Mouse (Mus musculus) adrenal gland, adult 10 weeks (tissue): ENCODE measurements around the gene Emilin1. TPM values are rescaled to one million over a fixed set of nuclear protein-coding genes. Genes with fewer than 3 reads are reported as not detected.

Source experiments
- polyA plus RNA-seq: library from polyadenylated mRNA; stranded (reverse); fragments of 350-450 nt; fragmentation: Illumina TruSeq; extraction: RNeasy Lipid Tissue Mini Kit (QIAGEN cat#74804); gene quantifications from one replicate; pipeline ENCODE4 v1.2.3, GENCODE M21; 2014; ENCODE audit warnings: low read depth, low replicate concordance

Gene Emilin1
- not detected for polyA plus RNA-seq

DNA sequence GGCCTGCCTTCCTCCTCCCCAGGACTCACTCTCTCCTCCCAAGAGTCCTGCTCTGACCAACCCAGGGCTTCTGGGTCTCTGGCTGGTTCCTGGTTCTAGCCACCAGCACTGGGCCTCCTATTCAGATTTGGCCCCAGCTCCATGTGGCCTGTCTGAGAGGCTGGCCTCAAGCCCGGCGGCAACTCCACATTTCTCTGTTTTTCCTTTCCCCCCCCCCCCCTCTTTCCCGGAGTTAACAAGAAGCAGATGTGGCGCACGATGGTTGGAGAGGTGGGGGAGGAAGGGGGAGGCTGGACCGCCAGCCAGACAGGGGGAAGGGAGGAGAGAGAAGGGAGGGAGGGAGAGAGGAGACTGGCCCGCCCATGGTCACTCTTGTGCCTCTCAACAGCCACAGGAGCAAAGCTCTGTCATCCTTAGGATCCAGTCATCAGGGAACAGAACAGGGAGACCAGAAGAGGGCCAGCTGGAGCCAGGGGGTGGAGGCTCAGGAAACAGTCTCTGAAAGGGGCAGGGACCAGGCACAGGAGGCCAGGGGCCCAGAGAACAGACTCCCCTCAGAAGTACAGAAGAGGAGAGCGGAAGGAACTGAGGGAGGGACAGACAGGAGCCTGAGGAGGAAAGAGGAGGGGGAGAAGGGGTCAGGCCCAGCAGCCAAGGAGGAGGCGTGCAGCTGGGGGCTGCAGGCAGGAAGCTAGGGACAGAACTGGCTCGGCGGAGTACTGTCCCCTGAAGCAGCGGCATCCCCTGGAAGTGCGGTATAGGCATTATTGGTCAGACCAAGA lies at the start of gene Emilin1:
Emilin1 (plus strand) TSS at position 343 of the 782 bp plus-strand sequence.

GRCm38 (mm10) chr5:30867712-30868111 lies 45.5 kb upstream of the Emilin1 start, which contains the start of gene Tmem214:
Tmem214 (plus strand) TSS chr5:30868012.

GRCm38 (mm10) chr5:30888337-30889087 lies 24.7 kb upstream of the Emilin1 start, which contains the start of gene Agbl5:
Agbl5 (plus strand) TSS chr5:30888694.

DNA sequence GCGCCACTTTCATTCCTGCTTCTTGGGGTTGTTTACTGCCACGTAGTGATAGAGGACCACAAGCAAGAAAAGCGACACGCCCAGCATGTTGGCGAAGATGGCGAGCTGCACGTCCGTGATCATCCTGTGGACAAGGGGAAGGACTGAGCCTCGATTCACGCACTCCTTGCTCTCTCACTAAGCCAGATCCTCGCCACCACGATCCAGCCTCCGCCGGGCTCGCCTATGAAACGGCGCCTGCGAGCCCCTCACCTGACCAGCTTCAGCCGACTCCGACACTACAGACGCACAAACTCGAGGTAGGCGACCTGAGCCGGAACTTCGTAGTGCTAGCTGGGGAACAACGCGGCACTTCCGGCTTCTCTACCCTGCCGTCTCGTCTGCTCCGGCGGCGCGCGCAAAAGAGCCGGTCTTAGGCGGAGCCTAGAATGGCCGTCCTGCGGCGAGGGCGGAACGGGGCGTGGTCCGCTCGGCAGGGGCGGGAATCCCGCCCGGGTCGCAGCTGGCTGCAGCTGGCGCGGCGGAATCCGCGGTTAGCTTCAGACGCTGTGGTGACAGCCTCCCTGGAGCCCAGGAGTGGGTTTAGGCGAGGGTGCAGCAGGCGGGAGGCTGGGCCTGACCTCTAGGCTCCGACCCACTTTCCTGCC lies 5.7 kb upstream of the Emilin1 start, which contains the start of gene Ost4:
Ost4 (minus strand) TSS at position 376 of the 647 bp plus-strand sequence.

GRCm38 (mm10) chr5:30921256-30922033 lies 8.2 kb downstream of the Emilin1 start, which contains the start of gene Khk:
Khk (plus strand) TSS chr5:30921431.

DNA sequence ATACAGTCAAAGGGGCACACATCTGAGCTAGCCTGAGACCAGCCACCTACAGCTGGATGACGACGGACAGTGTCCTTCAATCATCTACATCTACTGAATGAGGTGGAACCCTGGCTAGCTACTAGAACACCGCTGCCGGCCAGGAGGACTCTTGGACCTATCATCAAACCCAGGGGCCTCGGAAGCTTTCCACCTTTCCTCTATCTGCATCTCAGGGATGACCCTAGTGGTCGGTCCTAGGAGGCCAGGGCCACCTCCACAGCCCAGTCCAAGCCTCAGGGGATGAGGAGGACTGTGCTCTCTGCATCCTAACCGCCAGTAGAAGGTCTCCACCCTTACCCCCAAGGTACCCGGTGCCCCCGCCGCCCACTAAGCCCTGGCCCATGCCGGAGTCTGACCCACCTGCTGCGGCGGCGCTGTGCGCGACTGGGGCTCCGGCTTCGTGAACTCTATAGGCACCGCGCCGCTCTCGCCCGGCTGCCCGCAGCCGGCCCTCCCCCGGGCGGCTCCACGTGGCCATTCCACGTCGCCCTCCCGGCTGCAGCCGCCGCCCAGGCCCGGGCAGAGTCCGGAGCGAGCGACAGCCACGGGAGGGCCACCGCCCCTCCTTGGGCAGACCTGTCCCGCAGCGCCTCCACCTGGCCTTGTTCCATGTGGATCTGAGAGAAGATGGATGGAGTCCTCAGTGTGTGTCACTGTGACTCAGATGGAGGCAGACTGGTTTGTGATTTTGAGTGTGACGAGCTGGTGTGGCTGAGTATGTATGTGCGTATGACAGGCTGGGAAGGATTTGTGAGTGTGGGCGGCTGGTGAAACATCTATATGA lies 32.0 kb downstream of the Emilin1 start, which contains the start of gene Cgref1:
Cgref1 (minus strand) TSS at position 636 of the 826 bp plus-strand sequence.

GRCm38 (mm10) chr5:30959966-30960501 lies 46.8 kb downstream of the Emilin1 start, which contains the start of gene Preb:
Preb (minus strand) TSS chr5:30960361.

GRCm38 (mm10) chr5:30968416-30968815 lies 55.2 kb downstream of the Emilin1 start, which contains the start of gene Tcf23:
Tcf23 (plus strand) TSS chr5:30968662.

Other genes with a start within 250 kb of the Emilin1 start
- 5.1 TPM for gene Cenpa, start 246.6 kb upstream of the Emilin1 start, polyA plus RNA-seq
- gene Dpysl5, start 201.8 kb upstream of the Emilin1 start, polyA plus RNA-seq: not detected
- gene Mapre3, start 98.8 kb upstream of the Emilin1 start, polyA plus RNA-seq: 37.1 TPM
- 15.0 TPM for gene Tmem214, start 45.4 kb upstream of the Emilin1 start, polyA plus RNA-seq
- gene Agbl5, start 24.7 kb upstream of the Emilin1 start, polyA plus RNA-seq: 2.1 TPM
- 273 TPM for gene Ost4, start 5.6 kb upstream of the Emilin1 start, polyA plus RNA-seq
- gene Khk, start 8.0 kb downstream of the Emilin1 start, polyA plus RNA-seq: not detected
- gene Cgref1, start 32.2 kb downstream of the Emilin1 start, polyA plus RNA-seq: not detected
- 19.2 TPM for gene Preb, start 47.0 kb downstream of the Emilin1 start, polyA plus RNA-seq
- gene Tcf23, start 55.3 kb downstream of the Emilin1 start, polyA plus RNA-seq: 0.82 TPM
- 125 TPM for gene Atraid, start 134.9 kb downstream of the Emilin1 start, polyA plus RNA-seq
- 4.0 TPM for gene Slc5a6, start 135.5 kb downstream of the Emilin1 start, polyA plus RNA-seq
- 0.76 TPM for gene Cad, start 141.4 kb downstream of the Emilin1 start, polyA plus RNA-seq
- not detected for gene Dnajc5g, start 192.9 kb downstream of the Emilin1 start, polyA plus RNA-seq
- not detected for gene Slc30a3, start 194.8 kb downstream of the Emilin1 start, polyA plus RNA-seq
- gene Trim54, start 203.3 kb downstream of the Emilin1 start, polyA plus RNA-seq: not detected
- gene Ucn, start 225.4 kb downstream of the Emilin1 start, polyA plus RNA-seq: not detected
- gene Mpv17, start 240.8 kb downstream of the Emilin1 start, polyA plus RNA-seq: 88.7 TPM